ENCODE assay signal across 8 mouse cellular contexts in the genomic region with DNA sequence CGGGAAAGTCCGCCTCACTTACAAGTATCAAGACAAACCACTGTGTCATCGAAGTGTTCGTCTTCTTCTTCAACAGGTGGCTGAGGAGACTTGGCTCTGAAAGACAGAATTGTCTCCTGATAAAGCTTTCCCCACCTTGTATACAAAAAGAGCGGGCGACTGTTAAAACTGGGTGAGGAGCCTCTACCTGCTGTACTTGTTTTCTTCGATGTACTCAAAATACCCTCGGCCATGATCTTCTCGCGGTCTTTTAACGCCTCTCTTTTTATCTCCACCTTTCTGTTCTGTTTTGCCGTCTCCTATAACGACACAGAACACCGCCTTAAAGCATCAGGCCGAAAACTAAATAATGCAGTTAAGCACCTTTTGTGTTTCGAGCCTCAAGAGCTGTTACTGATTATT. TPM values are rescaled to one million over a fixed set of nuclear protein-coding genes. Genes with fewer than 3 reads are reported as not detected.
DNase-seq lines count a peak whose midpoint lies in the region; ATAC-seq lines count a peak whose summit lies in the region.

No protein-coding gene starts in this region.

- peak overlapping the region; percentile 100 for H3K4me3 ChIP-seq in midbrain, embryonic 15.5 days

- peak overlapping the region; percentile 100 for H3K9ac ChIP-seq in midbrain, embryonic 15.5 days

- under 1% methylated on average over 16 of the region's 16 CpGs for WGBS in midbrain, embryonic 15.5 days

- H3K4me1 ChIP-seq in midbrain, embryonic 15.5 days: peaks cover 39% of the 10 kb centered on the region

- H3K36me3 ChIP-seq in midbrain, embryonic 15.5 days (replicated peaks): peaks cover 26% of the 10 kb centered on the region

- peak overlapping the region; percentile 97 for H3K27ac ChIP-seq in midbrain, embryonic 15.5 days

- ATAC-seq in midbrain, embryonic 15.5 days (replicated peaks): no peak

- H3K27me3 ChIP-seq in midbrain, embryonic 15.5 days (replicated peaks): no peaks in the 10 kb centered on the region

- peak; percentile 14 to 28 for DNase-seq in cerebellum, adult 18-20 months
- no peak for DNase-seq in cerebellum, adult 11 months
- DNase-seq in B cell, adult 2 months: peak; percentile 46 to 55
- peak; percentile 17 for DNase-seq in embryo, embryonic 11 days
- peak; percentile 74 for DNase-seq in induced T-regulatory cell, adult 2 months (ENCODE audit: low read depth)
- DNase-seq in frontal cortex, postnatal 14 days (ENCODE audit: low spot score in 2 of 2): no peak
- no peak for DNase-seq in gastrocnemius, adult 8-10 months (ENCODE audit: low spot score in 2 of 2)

- no peaks in the 10 kb centered on the region for H3K9me3 ChIP-seq in midbrain, embryonic 15.5 days

- peak overlapping the region; percentile 61 for H3K4me2 ChIP-seq in midbrain, embryonic 15.5 days

RNA-seq across cellular contexts. Expression of a gene that starts 1.7 kb away (rescaled TPM):
- polyA plus RNA-seq in midbrain, embryonic 15.5 days (2015; fragmentation: Nextera tagmentation; extraction: Ambion mirVana): 255 and 278 TPM in 2 replicates
- total RNA-seq in gastrocnemius, adult 8-10 months (2022): 100 to 1,000 TPM in 3 of 4 experiments, 10 to 100 TPM in 1; 92.2 to 133 (median 119) TPM

RNA-seq across cellular contexts. Expression of a gene that starts 16.9 kb away (rescaled TPM):
- 104 and 107 TPM in 2 replicates for polyA plus RNA-seq in midbrain, embryonic 15.5 days (2015; fragmentation: Nextera tagmentation; extraction: Ambion mirVana)
- 10 to 100 TPM; 27.9 to 42.9 (median 37.3) TPM for total RNA-seq in gastrocnemius, adult 8-10 months (2022)

Comparison
In these comparisons a context has a peak if more than half of its experiments do, and no peak if none do; other contexts are left out.
1. DNase-seq: peak in cerebellum, adult 18-20 months (2 of 2), B cell, adult 2 months (2 of 2), embryo, embryonic 11 days (single experiment) and induced T-regulatory cell, adult 2 months (single experiment); none in cerebellum, adult 11 months (single experiment), frontal cortex, postnatal 14 days (0 of 2) and gastrocnemius, adult 8-10 months (0 of 2).